Mouse (Mus musculus) kidney, embryonic 14.5 days (tissue): ENCODE results near the gene Gpr27. TPM values are rescaled to one million over a fixed set of nuclear protein-coding genes. Genes with fewer than 3 reads are reported as not detected.

Source experiments
- ATAC-seq: fragments of 200-750 bp; cut with Nextera tagmentation; 2 replicates; pipeline ENCODE4 v1.8.0; 2017; ENCODE audit warnings: moderate number of reproducible peaks, mild to moderate bottlenecking, moderate TSS enrichment, moderate library complexity; ENCODE audit not compliant: low FRiP score, low TSS enrichment
- H3K27ac ChIP-seq: fragments of 300-500 bp; sonication (generic); 2 replicates; pipeline ENCODE4 v1.5.1; 2014; ENCODE audit warnings: low read depth, mild to moderate bottlenecking, low read length, moderate library complexity, mixed read lengths
- H3K27me3 ChIP-seq: fragments of 300-500 bp; sonication (generic); 2 replicates; pipeline ENCODE4 v1.6.1; 2014; ENCODE audit warnings: mild to moderate bottlenecking, low read length; ENCODE audit not compliant: control insufficient read depth, insufficient read depth
- H3K36me3 ChIP-seq: fragments of 300-500 bp; sonication (generic); 2 replicates; pipeline ENCODE4 v1.6.1; 2014; ENCODE audit warnings: low read length, mixed read lengths; ENCODE audit not compliant: control insufficient read depth, insufficient read depth
- H3K4me1 ChIP-seq: fragments of 300-500 bp; sonication (generic); 2 replicates; pipeline ENCODE4 v1.6.1; 2014; ENCODE audit warnings: low read length, mixed read lengths; ENCODE audit not compliant: control insufficient read depth, insufficient read depth
- H3K4me2 ChIP-seq: fragments of 300-500 bp; sonication (generic); replicated peaks from 2 replicates; pipeline ENCODE4 v1.6.1; 2014; ENCODE audit warnings: low read depth, mild to moderate bottlenecking, low read length
- H3K4me3 ChIP-seq: fragments of 300-500 bp; sonication (generic); 2 replicates; pipeline ENCODE4 v1.5.1; 2014; ENCODE audit warnings: mild to moderate bottlenecking, low read length
- H3K9ac ChIP-seq: fragments of 300-500 bp; sonication (generic); 2 replicates; pipeline ENCODE4 v1.6.1; 2014; ENCODE audit warnings: low read depth, mild to moderate bottlenecking, low read length, moderate library complexity
- H3K9me3 ChIP-seq: fragments of 300-500 bp; sonication (generic); 2 replicates; pipeline ENCODE4 v1.6.1; 2016; ENCODE audit warnings: low read length; ENCODE audit not compliant: control insufficient read depth
- WGBS: fragments of 180-500 bp; shearing (Covaris S2); extraction: QIAGEN DNeasy Blood & Tissue Kit; methylation state at CpG from one replicate; pipeline ENCODE4 v1.1.7; 2014; 5-methylcytosine and 5-hydroxymethylcytosine counted together
- polyA plus RNA-seq: library from polyadenylated mRNA; unstranded; fragments of >200 nt; fragmentation: Nextera tagmentation; extraction: Ambion mirVana; gene quantifications from 2 replicates; pipeline ENCODE4 v1.2.1, GENCODE M21; 2014

Gene Gpr27
- polyA plus RNA-seq, 1 experiment from 2014 or later, result 3.4 TPM

- Histone ChIP-seq H3K27ac (no peak overlapping the region), H3K4me3 (no peak overlapping the region), H3K36me3 (no peaks in the 10 kb centered on the region), H3K4me1 (no peaks in the 10 kb centered on the region), H3K9ac (no peak overlapping the region), H3K9me3 (no peaks in the 10 kb centered on the region), H3K27me3 (no peaks in the 10 kb centered on the region), H3K4me2 (no peak overlapping the region)
- no peak for ATAC-seq
- 54% methylated on average over 7 of the region's 7 CpGs for WGBS
Measured at GRCm38 (mm10) chr6:99655488-99655887, 37.0 kb upstream of the Gpr27 start.

- WGBS, result 98% methylated on average over 2 of the region's 2 CpGs
- Histone ChIP-seq H3K27me3 (no peaks in the 10 kb centered on the region), H3K9me3 (no peaks in the 10 kb centered on the region), H3K27ac (no peak overlapping the region), H3K4me3 (no peak overlapping the region), H3K36me3 (no peaks in the 10 kb centered on the region), H3K4me2 (no peak overlapping the region), H3K4me1 (no peaks in the 10 kb centered on the region), H3K9ac (no peak overlapping the region)
- ATAC-seq, result no peak
Measured at GRCm38 (mm10) chr6:99656088-99656487, 36.4 kb upstream of the Gpr27 start.

- H3K36me3 ChIP-seq, result no peaks in the 10 kb centered on the region
- H3K9ac ChIP-seq, result no peak overlapping the region
- ATAC-seq, result no peak
- H3K27ac ChIP-seq, result no peak overlapping the region
- 81% methylated on average over 10 of the region's 10 CpGs for WGBS
- H3K4me2 ChIP-seq, result no peak overlapping the region
- no peaks in the 10 kb centered on the region for H3K4me1 ChIP-seq
- H3K4me3 ChIP-seq, result no peak overlapping the region
- no peaks in the 10 kb centered on the region for H3K9me3 ChIP-seq
- H3K27me3 ChIP-seq, result no peaks in the 10 kb centered on the region
Measured at GRCm38 (mm10) chr6:99658586-99658985, 33.9 kb upstream of the Gpr27 start.

GRCm38 (mm10) chr6:99660443-99660842, 32.0 kb upstream of the Gpr27 start:
- Histone ChIP-seq H3K36me3 (no peaks in the 10 kb centered on the region), H3K9ac (no peak overlapping the region), H3K27ac (no peak overlapping the region), H3K4me2 (no peak overlapping the region), H3K27me3 (no peaks in the 10 kb centered on the region), H3K4me1 (no peaks in the 10 kb centered on the region), H3K9me3 (no peaks in the 10 kb centered on the region), H3K4me3 (no peak overlapping the region)
- WGBS, result 35% methylated on average over 3 of the region's 3 CpGs
- ATAC-seq, result no peak

DNA sequence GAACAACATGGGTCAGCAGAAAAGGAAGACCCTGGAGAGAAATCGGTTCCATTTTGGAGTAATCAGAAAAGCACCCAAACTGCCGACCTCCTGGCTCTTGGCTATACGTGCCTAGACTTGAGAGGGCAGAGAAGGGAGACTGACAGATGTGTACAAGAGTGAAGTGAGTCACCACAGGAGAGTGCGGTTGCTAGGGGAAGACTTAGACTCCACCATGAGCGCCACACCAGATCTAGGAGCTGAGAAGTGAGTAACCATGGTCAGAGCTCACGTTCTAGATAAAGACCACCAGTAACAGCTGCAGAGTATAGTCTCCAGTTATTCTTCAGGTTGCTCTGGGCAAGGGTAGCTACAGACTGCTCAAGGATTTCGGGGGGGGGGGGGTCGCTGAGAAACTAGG, 29.2 kb upstream of the Gpr27 start:
- Histone ChIP-seq H3K36me3 (no peaks in the 10 kb centered on the region), H3K9ac (no peak overlapping the region), H3K4me2 (no peak overlapping the region), H3K9me3 (no peaks in the 10 kb centered on the region), H3K4me3 (no peak overlapping the region), H3K27ac (no peak overlapping the region), H3K4me1 (0 out of 2 replicates have a peak, but pooled peaks cover 5% of the 10 kb centered on the region), H3K27me3 (no peaks in the 10 kb centered on the region)
- ATAC-seq, result no peak
- 86% methylated on average over 8 of the region's 8 CpGs for WGBS

DNA sequence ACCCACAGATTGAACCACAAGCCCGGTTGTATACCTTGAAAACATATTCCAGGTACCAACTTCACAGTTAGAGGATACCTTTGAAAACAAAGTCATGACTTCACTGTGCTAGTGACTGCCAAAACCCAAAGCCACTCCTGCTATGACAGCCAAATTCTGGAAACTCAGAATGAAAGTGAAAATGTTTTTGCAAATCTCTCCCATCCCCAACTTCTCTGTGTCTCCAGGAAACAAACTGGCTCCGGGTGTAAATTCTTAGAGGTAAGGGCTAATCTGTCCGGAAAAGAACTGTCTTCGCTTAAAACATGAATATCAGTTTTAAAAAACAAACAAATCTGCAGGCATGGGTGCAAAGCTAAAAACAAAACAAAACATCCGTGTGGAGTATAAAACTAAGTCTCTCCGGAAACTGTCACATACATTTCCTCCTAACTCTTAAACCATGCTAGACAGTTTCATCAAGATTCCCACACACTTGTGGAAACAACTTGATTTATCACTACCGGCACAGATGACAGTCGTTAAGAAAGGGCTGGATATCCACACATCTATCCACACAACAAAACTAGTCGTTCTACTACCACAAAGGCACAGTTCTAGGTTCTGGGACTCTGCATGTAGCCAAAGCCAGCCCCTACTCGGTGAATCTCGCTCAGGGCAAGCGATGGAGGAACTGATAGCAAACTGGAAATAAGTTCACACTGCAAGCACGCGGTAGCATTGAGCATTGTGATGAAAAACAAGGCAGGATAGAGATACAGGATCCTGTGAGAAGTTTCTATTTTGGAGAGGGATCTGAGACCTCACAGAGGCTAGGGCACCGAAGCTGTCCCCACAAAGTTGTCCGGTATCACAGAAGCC, 26.8 kb upstream of the Gpr27 start:
- peak overlapping the region; percentile 78 for H3K9ac ChIP-seq
- H3K4me2 ChIP-seq, result peak overlapping the region; percentile 80
- H3K36me3 ChIP-seq, result no peaks in the 10 kb centered on the region
- 0 out of 2 replicates have a peak, but pooled peaks have one; percentile 6 for ATAC-seq
- H3K27ac ChIP-seq, result peak overlapping the region; percentile 2; the same call in 1 of the 2 replicates
- H3K4me3 ChIP-seq, result peak overlapping the region; percentile 71
- H3K9me3 ChIP-seq, result no peaks in the 10 kb centered on the region
- 18% methylated on average over 16 of the region's 16 CpGs for WGBS
- 0 out of 2 replicates have a peak, but pooled peaks cover 5% of the 10 kb centered on the region for H3K4me1 ChIP-seq
- no peaks in the 10 kb centered on the region for H3K27me3 ChIP-seq

GRCm38 (mm10) chr6:99666318-99667171, 25.9 kb upstream of the Gpr27 start, which contains the start of the genes Eif4e3 and Gm20696:
Gene Eif4e3 (minus strand): TSS chr6:99666771.
Gene Gm20696 (minus strand): TSS chr6:99666797.
- peak within 1 kb of the TSS; percentile 78 for H3K9ac ChIP-seq
- WGBS, result under 1% methylated on average over 57 of the region's 75 CpGs
- no peaks in the 10 kb centered on the region for H3K36me3 ChIP-seq
- H3K27me3 ChIP-seq, result no peaks in the 10 kb centered on the region
- H3K9me3 ChIP-seq, result no peaks in the 10 kb centered on the region
- H3K4me2 ChIP-seq, result peak within 1 kb of the TSS; percentile 80
- peak within 1 kb of the TSS; percentile 71 for H3K4me3 ChIP-seq
- peak; percentile 88 for ATAC-seq
- 0 out of 2 replicates have a peak, but pooled peaks cover 5% of the 10 kb centered on the region for H3K4me1 ChIP-seq
- peak within 1 kb of the TSS; percentile 60 for H3K27ac ChIP-seq

- WGBS, result 11% methylated on average over 8 of the region's 8 CpGs
Measured at GRCm38 (mm10) chr6:99667290-99667689, 25.2 kb upstream of the Gpr27 start.

More at GRCm38 (mm10) chr6:99667290-99667689, 25.2 kb upstream of the Gpr27 start:
- peak overlapping the region; percentile 60; the same call in 1 of the 2 replicates for H3K27ac ChIP-seq
- no peaks in the 10 kb centered on the region for H3K36me3 ChIP-seq
- H3K4me1 ChIP-seq, result 0 out of 2 replicates have a peak, but pooled peaks cover 5% of the 10 kb centered on the region
- no peak for ATAC-seq
- no peak overlapping the region for H3K9ac ChIP-seq
- peak overlapping the region; percentile 80 for H3K4me2 ChIP-seq
- H3K4me3 ChIP-seq, result peak overlapping the region; percentile 71
- H3K27me3 ChIP-seq, result no peaks in the 10 kb centered on the region
- no peaks in the 10 kb centered on the region for H3K9me3 ChIP-seq
